Mouse (Mus musculus) limb, embryonic 15.5 days (tissue): ENCODE measurements around the gene Stra8. TPM values are rescaled to one million over a fixed set of nuclear protein-coding genes. Genes with fewer than 3 reads are reported as not detected.

Experiments
- ATAC-seq: fragments of 200-750 bp; cut with Nextera tagmentation; 2 replicates; pipeline ENCODE4 v1.8.0; 2017; ENCODE audit warnings: low read depth, moderate TSS enrichment; ENCODE audit not compliant: insufficient number of reproducible peaks, low FRiP score, low TSS enrichment
- H3K27ac ChIP-seq: fragments of 300-500 bp; sonication (generic); 2 replicates; pipeline ENCODE4 v1.5.1; 2015; ENCODE audit warnings: moderate library complexity, mild to moderate bottlenecking, inconsistent platforms
- H3K27me3 ChIP-seq: fragments of 300-500 bp; sonication (generic); 2 replicates; pipeline ENCODE4 v1.6.1; 2015; ENCODE audit warnings: inconsistent platforms
- H3K36me3 ChIP-seq: fragments of 300-500 bp; sonication (generic); 2 replicates; pipeline ENCODE4 v1.6.1; 2015; ENCODE audit warnings: inconsistent platforms
- H3K4me1 ChIP-seq: fragments of 300-500 bp; sonication (generic); 2 replicates; pipeline ENCODE4 v1.6.1; 2015; ENCODE audit warnings: inconsistent platforms
- H3K4me2 ChIP-seq: fragments of 300-500 bp; sonication (generic); 2 replicates; pipeline ENCODE4 v1.6.1; 2015; ENCODE audit warnings: mild to moderate bottlenecking, inconsistent platforms
- H3K4me3 ChIP-seq: fragments of 300-500 bp; sonication (generic); 2 replicates; pipeline ENCODE4 v1.5.1; 2015; ENCODE audit warnings: mild to moderate bottlenecking, inconsistent platforms
- H3K9ac ChIP-seq: fragments of 300-500 bp; sonication (generic); 2 replicates; pipeline ENCODE4 v1.6.1; 2015; ENCODE audit warnings: inconsistent platforms
- H3K9me3 ChIP-seq: fragments of 300-500 bp; sonication (generic); 2 replicates; pipeline ENCODE4 v1.6.1; 2016; ENCODE audit warnings: inconsistent platforms
- WGBS: fragments of 180-500 bp; shearing (Covaris S2); methylation state at CpG from one replicate; pipeline ENCODE4 v1.1.7; 2015; 5-methylcytosine and 5-hydroxymethylcytosine counted together
- polyA plus RNA-seq: library from polyadenylated mRNA; unstranded; fragments of >200 nt; fragmentation: Nextera tagmentation; extraction: Ambion mirVana; gene quantifications from 2 replicates; pipeline ENCODE4 v1.2.1, GENCODE M21; 2015

Stra8 gene
- polyA plus RNA-seq, 1 experiment from 2014 or later = not detected

DNA sequence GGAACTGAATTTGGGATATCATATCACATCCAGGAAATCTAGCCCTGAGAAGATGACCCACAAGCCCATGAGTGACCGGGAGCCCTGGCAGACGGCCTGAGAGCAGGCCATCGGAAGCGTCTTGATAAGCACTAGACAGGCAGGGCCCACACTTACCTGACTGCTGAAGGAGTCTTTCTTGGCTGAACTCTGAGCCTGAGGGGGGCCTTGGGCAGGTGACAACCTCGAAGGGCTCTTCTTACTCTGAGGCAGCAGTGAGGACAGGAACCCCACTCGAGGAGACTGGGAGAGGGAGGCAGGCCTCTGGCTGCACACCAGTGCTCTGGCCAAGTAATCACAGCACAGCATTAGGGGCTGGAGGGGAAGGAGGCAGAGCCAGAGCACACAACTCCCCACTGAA, 15.6 kb upstream of the Stra8 start:
- no peaks in the 10 kb centered on the region for H3K27me3 ChIP-seq
- peaks cover 70% of the 10 kb centered on the region for H3K36me3 ChIP-seq
- no peaks in the 10 kb centered on the region for H3K4me1 ChIP-seq
- H3K4me2 ChIP-seq = no peak overlapping the region
- no peak overlapping the region for H3K9ac ChIP-seq
- WGBS = 85% methylated on average over 6 of the region's 6 CpGs
- H3K9me3 ChIP-seq = no peaks in the 10 kb centered on the region
- H3K27ac ChIP-seq = no peak overlapping the region
- ATAC-seq = no peak
- no peak overlapping the region for H3K4me3 ChIP-seq

DNA sequence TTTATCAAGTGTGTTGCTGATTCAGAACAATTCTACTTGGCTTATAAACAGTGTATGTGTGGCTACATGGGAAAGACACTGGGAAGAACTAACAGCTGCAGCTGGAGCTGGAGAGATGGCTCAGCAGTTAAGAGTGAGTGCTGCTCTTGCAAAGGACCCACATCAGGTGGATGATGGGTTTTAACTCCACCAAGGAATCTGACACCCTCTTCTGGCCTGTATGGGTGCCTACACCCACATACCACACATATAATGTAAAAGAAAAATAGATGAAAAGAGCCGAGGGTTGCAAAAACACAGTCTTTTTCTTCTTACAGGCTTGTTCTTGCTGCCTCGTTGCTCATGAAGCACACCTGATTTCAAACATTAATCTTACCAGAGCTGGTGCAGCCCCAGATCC, 13.8 kb upstream of the Stra8 start:
- no peak for ATAC-seq
- peaks cover 53% of the 10 kb centered on the region for H3K36me3 ChIP-seq
- WGBS = 62% methylated on average over 2 of the region's 2 CpGs

DNA sequence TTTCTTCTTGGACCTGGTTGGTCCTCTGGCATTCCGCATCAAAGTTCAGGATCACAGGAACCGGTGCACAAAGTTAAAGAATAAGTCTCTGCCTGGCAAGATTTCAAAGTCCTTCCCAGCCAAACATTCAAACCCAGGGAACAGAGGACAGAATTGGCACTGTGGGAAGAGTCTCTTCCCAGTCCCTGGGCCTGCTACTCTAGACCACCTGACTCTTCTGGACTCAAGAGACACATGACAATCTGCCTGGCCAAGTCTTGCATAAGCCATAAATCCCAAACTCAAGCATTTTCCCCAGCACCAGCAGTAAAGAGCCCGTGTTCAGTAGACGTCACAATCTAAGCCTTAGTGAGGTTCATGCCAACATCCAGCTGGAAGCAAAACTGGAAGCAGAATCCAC, 13.3 kb upstream of the Stra8 start:
- Histone ChIP-seq H3K4me3 (no peak overlapping the region), H3K36me3 (peaks cover 47% of the 10 kb centered on the region), H3K9me3 (no peaks in the 10 kb centered on the region), H3K27ac (no peak overlapping the region), H3K4me2 (no peak overlapping the region), H3K9ac (no peak overlapping the region), H3K4me1 (peaks cover 8% of the 10 kb centered on the region; the same call in 1 of the 2 replicates), H3K27me3 (no peaks in the 10 kb centered on the region)
- WGBS = 81% methylated on average over 4 of the region's 4 CpGs
- ATAC-seq = no peak

More for the DNA sequence above, 13.8 kb upstream of the Stra8 start:
- H3K27me3 ChIP-seq = no peaks in the 10 kb centered on the region
- peaks cover 8% of the 10 kb centered on the region; the same call in 1 of the 2 replicates for H3K4me1 ChIP-seq
- no peaks in the 10 kb centered on the region for H3K9me3 ChIP-seq
- H3K27ac ChIP-seq = no peak overlapping the region
- no peak overlapping the region for H3K9ac ChIP-seq
- H3K4me2 ChIP-seq = no peak overlapping the region
- H3K4me3 ChIP-seq = no peak overlapping the region

DNA sequence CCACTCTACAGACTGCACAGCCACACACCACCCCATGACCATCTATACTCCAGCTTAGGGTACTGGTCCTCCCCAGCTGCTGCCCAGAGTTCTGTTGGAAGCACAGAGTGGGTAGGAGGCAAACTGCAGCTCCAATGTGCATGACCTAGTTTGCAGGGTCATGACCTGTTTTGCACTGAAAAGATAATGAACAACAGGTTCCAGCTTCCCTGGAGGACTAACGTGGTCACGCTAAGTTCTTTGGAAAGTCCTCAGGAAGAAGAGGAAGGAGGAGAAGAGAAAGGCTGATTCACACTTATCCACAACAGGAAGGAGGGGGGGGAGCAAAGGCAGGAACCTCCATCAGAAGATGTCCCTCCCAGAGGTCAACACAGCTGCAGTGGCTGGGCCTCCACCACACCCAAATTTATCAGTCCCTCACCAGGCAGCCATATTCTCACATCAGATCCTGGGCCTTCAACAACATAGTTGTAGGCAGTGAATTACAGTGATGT, 12.8 kb upstream of the Stra8 start:
- ATAC-seq = no peak
- Histone ChIP-seq H3K9me3 (no peaks in the 10 kb centered on the region), H3K4me3 (no peak overlapping the region), H3K4me2 (no peak overlapping the region), H3K27me3 (no peaks in the 10 kb centered on the region), H3K9ac (no peak overlapping the region), H3K36me3 (peaks cover 42% of the 10 kb centered on the region), H3K4me1 (peaks cover 8% of the 10 kb centered on the region; the same call in 1 of the 2 replicates), H3K27ac (no peak overlapping the region)
- 55% methylated on average over 2 of the region's 2 CpGs for WGBS

DNA sequence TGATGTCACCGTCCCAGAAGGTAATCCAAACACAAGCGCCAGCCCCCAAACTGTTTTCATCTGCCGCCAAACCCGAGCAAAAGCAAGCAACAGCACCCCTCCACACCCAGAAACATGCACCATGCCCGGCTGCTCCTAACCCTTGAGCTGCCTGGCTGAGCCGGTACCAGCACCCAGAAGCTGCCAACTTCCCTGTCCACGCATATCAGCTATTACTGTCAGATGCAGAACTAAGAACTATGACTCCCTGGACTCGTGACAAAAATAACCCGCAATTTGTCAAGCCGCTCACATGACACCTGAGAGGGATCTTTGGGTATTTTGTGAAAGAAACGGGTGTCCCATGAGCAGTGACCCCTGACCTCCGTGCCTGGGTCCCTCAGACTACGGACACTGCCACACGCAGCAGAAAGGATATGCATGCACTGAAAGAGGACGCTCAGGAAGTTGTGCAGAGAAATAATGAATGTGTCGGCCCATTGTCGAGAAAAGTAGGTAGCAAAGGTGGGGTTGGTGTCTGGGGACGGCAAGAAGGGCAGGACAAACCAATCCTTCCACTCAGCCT, 12.2 kb upstream of the Stra8 start:
- H3K4me2 ChIP-seq = no peak overlapping the region
- no peak overlapping the region for H3K9ac ChIP-seq
- H3K27ac ChIP-seq = no peak overlapping the region
- no peak for ATAC-seq
- H3K27me3 ChIP-seq = no peaks in the 10 kb centered on the region
- peaks cover 8% of the 10 kb centered on the region; the same call in 1 of the 2 replicates for H3K4me1 ChIP-seq
- WGBS = 86% methylated on average over 18 of the region's 18 CpGs
- peaks cover 41% of the 10 kb centered on the region for H3K36me3 ChIP-seq
- H3K4me3 ChIP-seq = no peak overlapping the region
- no peaks in the 10 kb centered on the region for H3K9me3 ChIP-seq

DNA sequence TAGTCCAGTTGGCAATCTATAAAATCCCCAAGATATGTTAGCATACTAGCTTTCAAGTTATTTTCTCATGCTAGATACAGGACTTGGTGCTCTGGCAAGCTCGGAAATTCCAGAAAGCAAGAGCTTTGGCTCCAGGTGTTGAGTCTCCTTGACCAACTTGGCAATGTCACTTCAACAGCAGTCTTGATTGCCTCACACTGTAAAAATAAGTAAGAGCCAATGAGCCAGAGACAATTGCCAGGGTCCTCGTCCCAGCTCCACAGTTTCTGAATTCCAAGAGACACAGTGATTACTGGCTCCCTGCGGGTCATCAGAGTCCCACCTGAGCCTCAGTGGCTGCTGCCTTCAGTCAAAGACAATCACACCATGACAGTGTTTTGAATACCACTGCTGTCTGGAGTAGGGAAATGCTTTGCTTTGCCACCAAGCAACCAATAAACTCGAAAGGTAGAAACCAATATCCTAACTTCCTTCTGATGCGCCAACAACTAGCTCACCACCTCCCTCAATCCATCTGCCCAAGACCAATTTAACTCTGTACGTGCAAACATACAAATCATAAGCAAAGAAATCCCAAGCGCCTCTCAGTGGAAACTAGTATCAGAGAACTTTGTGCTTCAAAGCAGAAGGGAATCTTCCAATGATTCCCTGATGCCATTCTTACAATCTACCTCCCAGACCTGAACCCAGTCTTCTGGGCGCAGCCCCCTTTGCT, 10.2 kb upstream of the Stra8 start:
- peaks cover 8% of the 10 kb centered on the region; the same call in 1 of the 2 replicates for H3K4me1 ChIP-seq
- 46% methylated on average over 8 of the region's 8 CpGs for WGBS
- peak overlapping the region; percentile 91 for H3K27ac ChIP-seq
- H3K36me3 ChIP-seq = peaks cover 26% of the 10 kb centered on the region
- no peak for ATAC-seq
- peak overlapping the region; percentile 56; the same call in 1 of the 2 replicates for H3K9ac ChIP-seq
- peak overlapping the region; percentile 83 for H3K4me3 ChIP-seq
- peak overlapping the region; percentile 85 for H3K4me2 ChIP-seq
- H3K9me3 ChIP-seq = no peaks in the 10 kb centered on the region
- no peaks in the 10 kb centered on the region for H3K27me3 ChIP-seq

DNA sequence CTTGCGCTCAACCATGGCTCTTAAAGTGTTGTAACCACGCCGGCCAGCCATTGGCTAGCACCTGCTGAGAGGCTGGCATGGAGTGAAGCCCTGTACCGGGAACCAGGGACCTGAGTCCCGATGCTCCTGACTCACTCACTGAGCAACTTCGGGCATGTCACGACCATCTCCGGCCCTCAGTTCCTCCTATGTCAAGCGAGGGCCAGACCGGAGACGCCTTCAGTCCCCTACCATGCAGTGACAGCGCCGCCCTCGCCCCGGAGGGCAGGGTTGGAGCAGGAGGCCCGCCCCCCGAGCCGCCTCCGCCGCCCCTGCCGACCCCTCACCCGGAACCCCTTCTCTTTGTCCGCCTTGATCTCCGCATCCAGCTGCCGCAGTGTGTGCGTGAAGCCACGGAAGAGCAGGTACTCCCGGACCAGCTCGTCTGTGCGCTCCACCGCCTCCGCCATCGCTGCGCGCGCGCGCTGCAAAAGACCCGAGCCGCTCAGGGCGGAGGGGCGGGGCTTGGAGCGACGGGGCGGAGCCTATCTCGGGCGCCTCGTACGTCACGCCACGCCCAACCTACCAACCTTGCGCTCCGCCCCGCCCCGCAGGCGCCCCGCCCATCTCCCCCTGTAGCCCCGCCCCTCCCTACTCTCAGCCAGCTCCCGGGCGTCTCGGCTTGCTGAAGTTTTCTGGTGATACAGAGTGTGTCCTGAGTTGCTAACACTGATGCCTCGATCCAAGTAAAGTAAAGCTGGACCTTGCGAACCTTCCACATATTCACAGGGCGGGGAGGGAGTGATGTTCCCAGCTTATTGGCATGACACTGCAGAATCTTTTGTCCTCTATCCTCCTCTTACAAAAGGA, 9.4 kb upstream of the Stra8 start, which contains the start of gene Wdr91:
Gene Wdr91 (minus strand): TSS at position 506 of the 849 bp plus-strand sequence.
- Histone ChIP-seq H3K4me3 (peak within 1 kb of the TSS; percentile 83), H3K27me3 (no peaks in the 10 kb centered on the region), H3K4me1 (peaks cover 8% of the 10 kb centered on the region; the same call in 1 of the 2 replicates), H3K27ac (peak within 1 kb of the TSS; percentile 91), H3K9me3 (no peaks in the 10 kb centered on the region), H3K36me3 (peaks cover 18% of the 10 kb centered on the region), H3K9ac (peak within 1 kb of the TSS; percentile 56), H3K4me2 (peak within 1 kb of the TSS; percentile 85)
- ATAC-seq = peak; percentile 92
- WGBS = under 1% methylated on average over 64 of the region's 64 CpGs

DNA sequence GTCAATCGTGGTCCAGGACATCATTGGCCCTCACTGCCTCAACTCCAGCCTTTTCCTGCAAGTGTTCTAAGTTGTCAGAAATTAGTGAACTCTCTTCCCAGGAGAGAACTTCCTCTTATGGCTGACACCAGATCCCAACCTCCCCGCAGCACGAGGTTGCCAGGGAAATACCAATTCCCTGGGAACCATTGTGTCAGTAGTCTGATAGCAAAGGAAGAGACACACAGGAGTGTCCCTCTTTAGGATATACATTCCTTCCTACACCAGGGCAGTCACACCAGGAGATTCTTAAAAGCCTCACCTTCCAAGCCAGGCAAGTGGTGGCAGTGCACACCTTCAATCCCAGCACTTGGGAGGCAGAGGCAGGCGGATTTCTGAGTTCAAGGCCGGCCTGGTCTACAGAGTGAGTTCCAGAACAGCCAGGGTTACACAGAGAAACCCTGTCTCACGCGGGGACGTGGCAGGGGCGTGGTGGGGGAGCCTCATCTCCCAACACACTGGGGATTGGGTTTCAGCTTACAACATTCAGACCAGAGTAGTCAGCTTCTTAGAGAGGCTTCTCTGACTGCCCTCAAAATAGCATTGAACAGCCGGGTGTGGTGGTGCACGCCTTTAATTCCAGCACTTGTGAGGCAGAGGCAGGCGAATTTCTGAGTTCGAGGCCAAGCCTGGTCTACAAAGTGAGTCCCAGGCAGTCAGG, 6.5 kb upstream of the Stra8 start:
- 81% methylated on average over 13 of the region's 13 CpGs for WGBS
- Histone ChIP-seq H3K27me3 (no peaks in the 10 kb centered on the region), H3K36me3 (no peaks in the 10 kb centered on the region), H3K4me3 (no peak overlapping the region), H3K9ac (no peak overlapping the region), H3K27ac (no peak overlapping the region), H3K4me2 (no peak overlapping the region), H3K4me1 (peaks cover 8% of the 10 kb centered on the region; the same call in 1 of the 2 replicates), H3K9me3 (no peaks in the 10 kb centered on the region)
- ATAC-seq = no peak

DNA sequence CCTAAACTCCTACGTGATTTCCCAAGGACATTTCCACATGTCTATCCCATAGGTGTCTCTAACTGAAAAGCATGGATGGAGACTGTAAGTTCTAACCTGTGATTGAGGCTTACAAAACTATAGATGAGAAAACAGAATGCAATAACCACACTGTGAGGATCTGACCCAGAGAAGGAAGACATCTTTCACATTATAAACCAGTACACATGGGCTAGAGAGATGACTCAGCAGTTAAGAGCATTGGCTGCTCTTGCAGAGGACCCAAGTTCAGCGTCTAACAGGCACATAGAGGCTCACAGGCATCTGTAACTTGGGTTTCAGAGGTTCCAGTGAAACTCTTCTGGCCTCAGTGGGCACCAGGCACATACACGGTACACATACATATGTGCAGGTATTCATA, 5.5 kb upstream of the Stra8 start:
- ATAC-seq = no peak
- H3K36me3 ChIP-seq = no peaks in the 10 kb centered on the region
- 83% methylated on average over 3 of the region's 3 CpGs for WGBS
- H3K4me2 ChIP-seq = no peak overlapping the region
- peaks cover 8% of the 10 kb centered on the region; the same call in 1 of the 2 replicates for H3K4me1 ChIP-seq
- no peaks in the 10 kb centered on the region for H3K27me3 ChIP-seq
- H3K27ac ChIP-seq = no peak overlapping the region
- H3K4me3 ChIP-seq = no peak overlapping the region
- H3K9me3 ChIP-seq = no peaks in the 10 kb centered on the region
- no peak overlapping the region for H3K9ac ChIP-seq

DNA sequence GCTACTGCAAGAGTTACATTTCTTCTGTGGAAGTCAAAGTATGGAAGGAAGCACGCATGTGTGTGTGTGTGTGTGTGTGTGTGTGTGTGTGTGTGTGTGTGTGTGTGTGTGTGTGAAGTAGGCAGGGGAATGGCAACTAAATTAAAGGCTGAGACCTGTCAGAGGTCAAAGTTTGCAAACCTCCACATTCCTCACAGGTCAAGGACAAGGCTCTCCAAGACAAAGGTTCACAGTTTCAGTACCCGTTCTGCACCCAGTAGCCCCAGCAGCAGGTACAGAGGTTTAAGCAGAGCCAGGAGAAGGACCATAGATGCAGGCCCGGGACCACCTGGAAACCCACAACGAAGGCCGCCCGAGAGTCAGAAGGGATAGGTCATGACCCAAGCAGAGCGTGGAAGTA, 817 bp upstream of the Stra8 start:
- no peak for ATAC-seq
- no peaks in the 10 kb centered on the region for H3K4me1 ChIP-seq
- no peaks in the 10 kb centered on the region for H3K27me3 ChIP-seq
- H3K4me3 ChIP-seq = no peak overlapping the region
- H3K36me3 ChIP-seq = no peaks in the 10 kb centered on the region
- H3K9ac ChIP-seq = no peak overlapping the region
- H3K27ac ChIP-seq = no peak overlapping the region
- H3K9me3 ChIP-seq = no peaks in the 10 kb centered on the region
- 75% methylated on average over 7 of the region's 7 CpGs for WGBS
- H3K4me2 ChIP-seq = no peak overlapping the region

DNA sequence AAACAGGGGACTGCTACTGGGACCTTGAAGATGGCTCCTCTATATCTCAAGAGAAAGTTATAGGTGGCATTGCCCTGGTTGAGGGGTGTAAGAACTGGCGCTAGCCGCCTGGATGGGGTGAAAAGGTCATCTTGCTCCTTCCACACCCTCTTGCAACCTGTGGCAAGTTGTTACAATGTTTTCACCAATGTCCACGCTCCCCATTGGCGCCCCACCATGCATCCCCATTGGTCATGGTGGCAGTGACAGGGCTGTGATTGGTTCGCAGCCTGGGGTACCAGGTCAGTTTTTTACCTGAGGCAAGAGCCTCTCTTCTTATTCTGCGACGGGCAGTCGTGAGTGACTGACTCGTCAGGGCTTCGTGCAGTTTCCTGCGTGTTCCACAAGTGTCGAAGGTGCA, 668 bp downstream of the Stra8 start:
- no peak overlapping the region for H3K27ac ChIP-seq
- no peaks in the 10 kb centered on the region for H3K27me3 ChIP-seq
- 92% methylated on average over 12 of the region's 12 CpGs for WGBS
- H3K4me1 ChIP-seq = no peaks in the 10 kb centered on the region
- no peak overlapping the region for H3K4me2 ChIP-seq
- no peak overlapping the region for H3K4me3 ChIP-seq
- H3K9ac ChIP-seq = no peak overlapping the region
- H3K9me3 ChIP-seq = no peaks in the 10 kb centered on the region
- ATAC-seq = no peak
- H3K36me3 ChIP-seq = no peaks in the 10 kb centered on the region
